Mouse (Mus musculus) ES-E14 (cell line): ENCODE results near the gene Ghdc.

Experiments
- HCFC1 ChIP-seq: IDR thresholded peaks from 2 replicates; pipeline ENCODE4 v1.6.1; 2012; ENCODE audit warnings: low read length, inconsistent platforms, borderline replicate concordance; ENCODE audit not compliant: insufficient read depth
- ZC3H11A ChIP-seq: IDR thresholded peaks from 2 replicates; pipeline ENCODE4 v1.6.1; 2012; ENCODE audit warnings: low read depth, mild to moderate bottlenecking, inconsistent platforms, low read length, borderline replicate concordance

- TF ChIP-seq ZC3H11A = no peak
- no peak for TF ChIP-seq HCFC1
Observed at GRCm38 (mm10) chr11:100754693-100755057, 16.1 kb downstream of the Ghdc start.
